26 mouse cellular contexts compared by ENCODE assay signal in genomic region chrX:133647809-133648208, GRCm38 (mm10). TPM values are rescaled to one million over a fixed set of nuclear protein-coding genes. Genes with fewer than 3 reads are reported as not detected.
"Had no signal": no experiment of that assay in that cellular context is flagged by ENCODE, and none has a peak within 500 bp of the region (broad histone marks: within the 10 kb centered on the region; RNA-seq: fewer than 3 reads in every experiment).

No protein-coding gene starts in this region.

- ATAC-seq: hindbrain, postnatal 0 days; intestine, embryonic 16.5 days had no signal

- H3K27ac ChIP-seq: gastrocnemius, adult 2 months; heart, adult 2 months; heart, embryonic 13.5 days; heart, embryonic 15.5 days; hindbrain, embryonic 13.5 days; hindbrain, embryonic 15.5 days; hindbrain, postnatal 0 days; layer of hippocampus, adult 2 months; left cerebral cortex, adult 2 months; limb, embryonic 10.5 days; limb, embryonic 12.5 days; liver, embryonic 13.5 days; liver, embryonic 15.5 days had no signal

- H3K4me3 ChIP-seq: gastrocnemius, adult 2 months; heart, adult 2 months; heart, embryonic 13.5 days; heart, embryonic 15.5 days; hindbrain, embryonic 13.5 days; hindbrain, embryonic 15.5 days; layer of hippocampus, adult 2 months; left cerebral cortex, adult 2 months; limb, embryonic 10.5 days; limb, embryonic 12.5 days; liver, embryonic 13.5 days; liver, embryonic 15.5 days had no signal

- DNase-seq: gastrocnemius, adult 2 months; gastrocnemius, postnatal 10 days; gastrocnemius, postnatal 25 days; heart, adult 2 months; heart, postnatal 14 days; heart, postnatal 36 days; kidney, adult 11 months; kidney, adult 8-10 months; kidney, postnatal 10 days; kidney, postnatal 25 days; kidney, postnatal 4 days; liver; liver, embryonic 13.5 days had no signal

- H3K4me1 ChIP-seq: heart, embryonic 13.5 days; heart, embryonic 15.5 days; hindbrain, embryonic 13.5 days; hindbrain, embryonic 15.5 days; limb, embryonic 10.5 days; limb, embryonic 12.5 days; liver, embryonic 13.5 days; liver, embryonic 15.5 days had no signal

RNA-seq across cellular contexts. Expression of gene Pcdh19, which starts 41.0 kb away (rescaled TPM):
- total RNA-seq: granulocyte monocyte progenitor cell, adult 5-6 weeks; hematopoietic stem cell, adult 5-6 weeks had no signal
